Mouse (Mus musculus): ENCODE data around the gene Lhx6. TPM values are rescaled to one million over a fixed set of nuclear protein-coding genes. Genes with fewer than 3 reads are reported as not detected.

Gene Lhx6
- polyA plus RNA-seq, 1 experiment from 2014 or later = 0.73 TPM

DNA sequence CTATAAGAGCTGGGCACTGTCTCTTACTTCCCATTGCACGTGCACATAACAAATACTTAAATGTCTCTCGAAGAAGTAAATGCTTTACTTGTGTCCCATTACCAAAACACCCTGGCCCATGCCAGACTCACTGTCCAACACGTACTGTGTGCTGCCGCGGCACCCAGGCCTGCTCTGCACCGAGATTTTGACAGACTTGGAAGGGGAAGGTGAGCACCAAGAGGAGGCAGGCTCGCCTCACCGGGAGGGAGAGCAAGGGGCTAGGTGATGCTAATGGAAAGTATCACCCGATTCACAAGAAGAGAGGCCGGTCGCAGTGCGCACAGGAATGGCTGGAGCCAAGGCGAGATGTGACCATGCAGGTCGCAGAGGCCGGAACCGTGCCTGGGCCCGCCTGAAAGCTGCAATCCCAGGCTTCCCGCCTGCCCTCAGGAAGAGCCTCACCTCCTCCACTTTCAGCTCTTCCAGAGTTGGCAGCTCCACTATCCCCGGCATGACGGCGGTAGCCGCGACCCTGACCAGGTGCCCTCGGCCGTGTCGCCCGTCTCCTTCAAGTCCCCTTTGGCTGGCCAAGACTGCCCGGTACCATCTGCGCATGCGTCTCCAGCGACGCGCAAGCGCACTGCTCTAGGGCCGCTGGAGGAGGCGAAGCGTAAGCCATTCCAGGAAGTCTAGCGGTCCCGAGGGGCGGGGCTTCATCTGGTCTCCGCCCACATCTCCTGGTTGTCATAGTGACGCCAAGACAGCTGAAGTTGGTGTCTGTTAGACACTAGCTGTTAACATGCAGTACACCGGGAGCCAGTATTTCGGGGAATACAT lies 56.3 kb downstream of the Lhx6 start, which contains the start of the genes Ndufa8 and Morn5:
Ndufa8 (minus strand) TSS at position 659 of the 819 bp plus-strand sequence.
Morn5 (plus strand) TSS at position 711 of the 819 bp plus-strand sequence.
- peak; percentile 97 for ATAC-seq (ENCODE audit: low FRiP score)
- Histone ChIP-seq H3K9ac (peak within 1 kb of the TSS; percentile 95), H3K9me3 (no peaks in the 10 kb centered on the region), H3K27me3 (no peaks in the 10 kb centered on the region), H3K36me3 (peaks cover 14% of the 10 kb centered on the region), H3K27ac (peak within 1 kb of the TSS; percentile 70), H3K4me2 (peak within 1 kb of the TSS; percentile 77), H3K4me3 (peak within 1 kb of the TSS; percentile 88), H3K4me1 (replicated peaks) (peaks cover 29% of the 10 kb centered on the region)
- 1% methylated on average over 44 of the region's 44 CpGs for WGBS

DNA sequence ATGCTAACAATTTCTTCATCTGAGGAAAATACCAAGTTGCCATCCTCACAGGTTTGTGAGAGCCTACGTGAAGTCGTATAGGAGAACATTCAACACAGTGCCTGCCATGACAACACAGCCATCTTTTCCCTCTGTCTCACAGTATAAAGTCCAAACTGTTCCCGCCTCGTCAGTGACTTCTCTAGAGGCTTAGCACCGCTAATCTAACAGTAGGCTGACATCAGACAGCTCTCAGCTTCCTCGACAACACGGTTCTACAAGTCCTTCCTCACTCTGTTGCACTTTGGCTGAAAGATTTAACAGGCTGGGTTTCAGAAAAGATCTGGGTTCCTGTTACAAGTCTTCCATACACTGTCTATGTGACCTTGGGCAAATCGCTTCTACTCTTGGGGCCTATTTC lies 57.0 kb downstream of the Lhx6 start:
- no peak overlapping the region for H3K27ac ChIP-seq
- H3K36me3 ChIP-seq = peaks cover 22% of the 10 kb centered on the region
- no peaks in the 10 kb centered on the region for H3K9me3 ChIP-seq
- H3K27me3 ChIP-seq = no peaks in the 10 kb centered on the region
- H3K4me3 ChIP-seq = peak overlapping the region; percentile 88
- 76% methylated on average over 8 of the region's 8 CpGs for WGBS
- H3K4me2 ChIP-seq = peak overlapping the region; percentile 77
- peaks cover 29% of the 10 kb centered on the region for H3K4me1 ChIP-seq (replicated peaks)
- H3K9ac ChIP-seq = peak overlapping the region; percentile 95
- no peak for ATAC-seq (ENCODE audit: low FRiP score)

GRCm38 (mm10) chr2:36040872-36041271 lies 64.3 kb downstream of the Lhx6 start:
- 82% methylated on average over 1 of the region's 1 CpGs for WGBS
- H3K4me1 ChIP-seq (replicated peaks) = 0 out of 2 replicates have a peak, but pooled peaks cover under 1% of the 10 kb centered on the region
- no peak overlapping the region for H3K4me3 ChIP-seq
- H3K27ac ChIP-seq = no peak overlapping the region
- H3K9ac ChIP-seq = peak overlapping the region; percentile 40; the same call in 1 of the 2 replicates
- H3K9me3 ChIP-seq = no peaks in the 10 kb centered on the region
- no peak for ATAC-seq (ENCODE audit: low FRiP score)
- H3K27me3 ChIP-seq = no peaks in the 10 kb centered on the region
- H3K36me3 ChIP-seq = peaks cover 55% of the 10 kb centered on the region
- no peak overlapping the region for H3K4me2 ChIP-seq

DNA sequence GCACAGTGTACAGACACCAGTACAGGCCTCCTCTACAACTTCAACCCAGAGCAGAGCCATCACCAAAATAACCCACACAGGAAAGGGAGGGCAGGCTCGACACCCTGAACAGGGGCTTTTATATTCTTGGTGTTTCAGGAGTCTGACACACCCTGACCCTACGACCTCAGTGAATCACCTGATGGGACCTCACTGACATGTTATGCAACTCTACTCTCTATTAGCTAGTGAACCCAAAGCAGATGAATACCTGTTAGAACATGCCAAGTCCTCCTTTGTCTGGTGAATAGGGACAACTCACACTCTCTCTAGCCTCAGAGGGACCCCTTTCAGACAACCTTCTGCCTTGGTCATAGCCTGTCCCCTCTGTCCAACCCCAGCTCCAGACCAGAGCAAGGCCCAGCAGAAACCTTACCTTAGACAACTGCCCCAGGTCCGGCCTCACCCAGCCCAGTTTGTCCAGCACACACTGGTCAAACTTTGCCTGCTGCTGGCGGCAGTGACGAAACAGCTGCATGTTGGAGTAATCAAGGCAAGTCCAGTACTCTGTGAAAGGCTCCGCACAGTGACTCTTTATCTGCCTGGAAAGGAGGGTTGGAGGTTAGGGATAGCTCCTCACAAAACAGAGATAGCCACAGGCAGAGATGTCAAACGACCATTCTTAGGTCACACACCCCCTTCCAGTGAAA lies 65.8 kb downstream of the Lhx6 start:
- H3K4me3 ChIP-seq = no peak overlapping the region
- no peaks in the 10 kb centered on the region for H3K27me3 ChIP-seq
- H3K9me3 ChIP-seq = no peaks in the 10 kb centered on the region
- no peak overlapping the region for H3K27ac ChIP-seq
- H3K4me2 ChIP-seq = no peak overlapping the region
- 88% methylated on average over 7 of the region's 7 CpGs for WGBS
- H3K4me1 ChIP-seq (replicated peaks) = no peaks in the 10 kb centered on the region
- no peak for ATAC-seq (ENCODE audit: low FRiP score)
- peaks cover 66% of the 10 kb centered on the region for H3K36me3 ChIP-seq
- no peak overlapping the region for H3K9ac ChIP-seq

GRCm38 (mm10) chr2:36035413-36036081 lies 69.7 kb downstream of the Lhx6 start:
- 89% methylated on average over 11 of the region's 11 CpGs for WGBS
- H3K27me3 ChIP-seq = no peaks in the 10 kb centered on the region

DNA sequence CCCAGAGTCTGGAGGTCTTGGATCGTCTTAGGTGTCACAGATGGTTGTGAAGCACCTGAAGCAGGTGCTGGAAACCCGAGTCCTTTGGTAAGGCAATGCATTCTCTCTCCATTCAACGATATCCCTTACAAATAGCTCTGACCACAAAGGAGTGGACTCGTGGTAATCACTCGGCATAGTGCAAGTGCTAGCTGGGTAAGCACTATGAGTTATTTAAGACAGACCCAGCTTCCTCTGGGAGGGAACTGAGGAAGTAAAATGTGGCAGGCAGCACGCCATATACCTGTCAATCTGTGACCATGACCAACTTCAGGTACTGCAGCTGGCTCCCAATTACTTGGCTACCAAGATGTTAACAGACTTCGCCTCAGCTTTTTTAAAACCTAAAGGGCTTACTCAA lies 70.3 kb downstream of the Lhx6 start:
- H3K9me3 ChIP-seq = no peaks in the 10 kb centered on the region
- H3K9ac ChIP-seq = no peak overlapping the region
- no peak overlapping the region for H3K27ac ChIP-seq
- no peak overlapping the region for H3K4me2 ChIP-seq
- whole genome bisulfite sequencing = 93% methylated on average over 7 of the region's 7 CpGs
- no peak for ATAC-seq (ENCODE audit: low FRiP score)
- H3K4me3 ChIP-seq = no peak overlapping the region
- no peaks in the 10 kb centered on the region for H3K27me3 ChIP-seq
- no peaks in the 10 kb centered on the region for H3K4me1 ChIP-seq (replicated peaks)
- H3K36me3 ChIP-seq = peaks cover 51% of the 10 kb centered on the region

More at GRCm38 (mm10) chr2:36035413-36036081, 69.7 kb downstream of the Lhx6 start:
- Histone ChIP-seq H3K27ac (no peak overlapping the region), H3K9me3 (no peaks in the 10 kb centered on the region), H3K36me3 (peaks cover 51% of the 10 kb centered on the region), H3K4me2 (no peak overlapping the region), H3K9ac (no peak overlapping the region), H3K4me1 (replicated peaks) (no peaks in the 10 kb centered on the region), H3K4me3 (no peak overlapping the region)
- no peak for ATAC-seq (ENCODE audit: low FRiP score)

GRCm38 (mm10) chr2:36033966-36034365 lies 71.2 kb downstream of the Lhx6 start:
- H3K4me3 ChIP-seq = no peak overlapping the region
- H3K4me1 ChIP-seq (replicated peaks) = no peaks in the 10 kb centered on the region
- 82% methylated on average over 7 of the region's 7 CpGs for WGBS

DNA sequence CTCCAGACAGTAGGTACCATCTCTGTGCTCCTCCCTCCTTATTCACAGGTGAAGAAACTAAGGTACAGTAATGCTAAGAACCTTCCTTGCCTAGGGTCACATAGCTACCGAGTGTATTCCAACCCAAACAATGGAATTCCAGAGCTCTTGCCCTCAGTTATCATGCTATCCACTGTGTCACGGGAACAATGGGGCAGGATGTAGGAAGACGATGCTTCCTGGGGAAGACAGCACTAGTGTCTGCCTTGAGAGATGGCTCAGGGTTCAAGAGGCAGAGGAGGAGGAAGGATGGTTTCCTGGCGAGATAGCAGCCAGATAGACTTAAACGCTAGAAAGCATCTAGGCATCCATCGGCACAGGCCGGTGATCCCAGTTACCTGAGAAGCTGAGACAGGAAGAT lies 72.3 kb downstream of the Lhx6 start:
- no peak for ATAC-seq (ENCODE audit: low FRiP score)
- 76% methylated on average over 7 of the region's 7 CpGs for WGBS

More at GRCm38 (mm10) chr2:36033966-36034365, 71.2 kb downstream of the Lhx6 start:
- Histone ChIP-seq H3K36me3 (peaks cover 41% of the 10 kb centered on the region), H3K9ac (no peak overlapping the region), H3K9me3 (no peaks in the 10 kb centered on the region), H3K27me3 (no peaks in the 10 kb centered on the region), H3K4me2 (no peak overlapping the region), H3K27ac (no peak overlapping the region)
- no peak for ATAC-seq (ENCODE audit: low FRiP score)

More for the DNA sequence above, 72.3 kb downstream of the Lhx6 start:
- Histone ChIP-seq H3K4me3 (no peak overlapping the region), H3K9ac (no peak overlapping the region), H3K36me3 (peaks cover 33% of the 10 kb centered on the region), H3K4me2 (no peak overlapping the region), H3K9me3 (no peaks in the 10 kb centered on the region), H3K4me1 (replicated peaks) (no peaks in the 10 kb centered on the region), H3K27me3 (no peaks in the 10 kb centered on the region), H3K27ac (no peak overlapping the region)

Other genes starting within 250 kb of the Lhx6 start
- 4.1 and 4.3 TPM in 2 replicates for gene Ttll11, start 125.5 kb downstream of the Lhx6 start, polyA plus RNA-seq (2015; fragmentation: Nextera tagmentation; extraction: Ambion mirVana)
- 261 and 262 TPM in 2 replicates for gene Ndufa8, start 56.0 kb downstream of the Lhx6 start, polyA plus RNA-seq (2015; fragmentation: Nextera tagmentation; extraction: Ambion mirVana)
- gene Morn5, start 56.0 kb downstream of the Lhx6 start, polyA plus RNA-seq (2015; fragmentation: Nextera tagmentation; extraction: Ambion mirVana) = 1.9 and 5.7 TPM in 2 replicates
- gene Mrrf, start 31.0 kb upstream of the Lhx6 start, polyA plus RNA-seq (2015; fragmentation: Nextera tagmentation; extraction: Ambion mirVana) = 23.8 and 27.2 TPM in 2 replicates
- gene Rbm18, start 31.4 kb upstream of the Lhx6 start, polyA plus RNA-seq (2015; fragmentation: Nextera tagmentation; extraction: Ambion mirVana) = 142 and 148 TPM in 2 replicates
- 5.1 and 5.2 TPM in 2 replicates for gene Ptgs1, start 125.0 kb upstream of the Lhx6 start, polyA plus RNA-seq (2015; fragmentation: Nextera tagmentation; extraction: Ambion mirVana)